Mouse (Mus musculus): Measurements from ENCODE around the gene Zfp568. TPM values are rescaled to one million over a fixed set of nuclear protein-coding genes. Genes with fewer than 3 reads are reported as not detected.

Gene Zfp568
- polyA plus RNA-seq, 2 experiments: 23.8 to 26.2 TPM

- Histone ChIP-seq H3K27ac (replicated peaks; ENCODE audit: low read depth, low read length) (no peak overlapping the region), H3K9ac (ENCODE audit: low read depth, low read length, severe bottlenecking) (no peak overlapping the region), H3K27me3 (ENCODE audit: control insufficient read depth, insufficient read depth, low read length) (no peaks in the 10 kb centered on the region), H3K4me2 (replicated peaks; ENCODE audit: low read depth, low read length, severe bottlenecking) (no peak overlapping the region), H3K9me3 (ENCODE audit: control insufficient read depth, low read length) (no peaks in the 10 kb centered on the region), H3K36me3 (ENCODE audit: control insufficient read depth, insufficient read depth, low read length) (0 out of 2 replicates have a peak, but pooled peaks cover 8% of the 10 kb centered on the region), H3K4me3 (replicated peaks; ENCODE audit: low read length) (no peak overlapping the region), H3K4me1 (ENCODE audit: control insufficient read depth, insufficient read depth, low read length) (peaks cover 4% of the 10 kb centered on the region; the same call in 1 of the 2 replicates)
- no peak for TF ChIP-seq POLR2A (IDR thresholded peaks at IDR 0.05; ENCODE audit: borderline replicate concordance, extremely low read depth, insufficient read depth, insufficient read length)
- WGBS: 38% methylated on average over 5 of the region's 5 CpGs
- DNase-seq (ENCODE audit: low spot score) (no peak), ATAC-seq (ENCODE audit: low FRiP score, low read depth) (no peak)
Observed at GRCm38 (mm10) chr7:29981455-29981854, 2.3 kb upstream of the Zfp568 start.

DNA sequence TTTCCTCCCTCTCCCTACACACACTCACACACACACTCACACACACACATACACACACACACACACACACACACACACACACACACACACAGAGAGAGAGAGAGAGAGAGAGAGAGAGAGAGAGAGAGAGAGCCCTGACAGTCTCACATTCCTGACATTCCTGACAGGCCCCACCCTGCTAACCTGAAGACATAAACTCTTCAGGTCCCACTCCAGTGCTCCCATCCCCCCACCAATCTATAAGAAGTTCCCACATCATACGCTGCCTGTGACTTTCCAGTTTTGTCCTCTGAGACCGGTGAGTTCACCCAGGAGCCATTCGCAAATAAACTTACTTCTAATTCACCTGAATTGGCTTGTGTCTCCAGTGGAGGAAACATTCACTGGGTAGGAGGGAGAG lies 1.9 kb upstream of the Zfp568 start:
- Histone ChIP-seq H3K4me3 (replicated peaks; ENCODE audit: low read length) (no peak overlapping the region), H3K4me1 (ENCODE audit: control insufficient read depth, insufficient read depth, low read length) (peaks cover 4% of the 10 kb centered on the region; the same call in 1 of the 2 replicates), H3K9ac (ENCODE audit: low read depth, low read length, severe bottlenecking) (no peak overlapping the region), H3K9me3 (ENCODE audit: control insufficient read depth, low read length) (no peaks in the 10 kb centered on the region), H3K27me3 (ENCODE audit: control insufficient read depth, insufficient read depth, low read length) (no peaks in the 10 kb centered on the region), H3K36me3 (ENCODE audit: control insufficient read depth, insufficient read depth, low read length) (peaks cover 10% of the 10 kb centered on the region; the same call in 1 of the 2 replicates), H3K27ac (replicated peaks; ENCODE audit: low read depth, low read length) (no peak overlapping the region), H3K4me2 (replicated peaks; ENCODE audit: low read depth, low read length, severe bottlenecking) (no peak overlapping the region)
- no peak for TF ChIP-seq POLR2A (IDR thresholded peaks at IDR 0.05; ENCODE audit: borderline replicate concordance, extremely low read depth, insufficient read depth, insufficient read length)
- DNase-seq (ENCODE audit: low spot score): no peak
- ATAC-seq (ENCODE audit: low FRiP score, low read depth): no peak
- 77% methylated on average over 3 of the region's 3 CpGs for WGBS

DNA sequence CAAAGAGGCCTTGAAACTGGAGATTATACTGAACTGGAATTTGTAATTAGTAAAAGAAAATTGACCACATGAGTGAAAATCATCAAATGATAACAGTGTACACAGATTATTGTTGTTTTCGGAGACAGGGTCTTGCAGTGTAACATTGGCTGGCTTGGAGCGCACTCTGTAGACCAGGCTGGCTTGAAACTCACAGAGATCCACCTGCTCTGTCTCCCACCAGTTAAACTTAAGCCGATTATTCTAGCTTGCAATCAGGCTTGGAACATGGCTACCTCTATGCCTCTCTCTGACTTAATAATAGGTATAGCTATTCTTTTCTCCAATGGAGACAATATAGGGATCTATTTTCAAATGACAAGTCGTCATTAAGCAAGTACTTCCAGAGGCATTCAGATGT lies 1.4 kb upstream of the Zfp568 start:
- H3K4me3 ChIP-seq (replicated peaks; ENCODE audit: low read length): no peak overlapping the region
- H3K27ac ChIP-seq (replicated peaks; ENCODE audit: low read depth, low read length): no peak overlapping the region
- ATAC-seq (ENCODE audit: low FRiP score, low read depth) (no peak), DNase-seq (ENCODE audit: low spot score) (no peak)
- no peaks in the 10 kb centered on the region for H3K27me3 ChIP-seq (ENCODE audit: control insufficient read depth, insufficient read depth, low read length)
- H3K4me1 ChIP-seq (ENCODE audit: control insufficient read depth, insufficient read depth, low read length): peaks cover 4% of the 10 kb centered on the region; the same call in 1 of the 2 replicates
- WGBS: 78% methylated on average over 4 of the region's 4 CpGs
- TF ChIP-seq POLR2A (IDR thresholded peaks at IDR 0.05; ENCODE audit: borderline replicate concordance, extremely low read depth, insufficient read depth, insufficient read length): no peak
- H3K9me3 ChIP-seq (ENCODE audit: control insufficient read depth, low read length): no peaks in the 10 kb centered on the region
- H3K36me3 ChIP-seq (ENCODE audit: control insufficient read depth, insufficient read depth, low read length): peaks cover 15% of the 10 kb centered on the region
- H3K4me2 ChIP-seq (replicated peaks; ENCODE audit: low read depth, low read length, severe bottlenecking): peak overlapping the region; percentile 77
- H3K9ac ChIP-seq (ENCODE audit: low read depth, low read length, severe bottlenecking): no peak overlapping the region

DNA sequence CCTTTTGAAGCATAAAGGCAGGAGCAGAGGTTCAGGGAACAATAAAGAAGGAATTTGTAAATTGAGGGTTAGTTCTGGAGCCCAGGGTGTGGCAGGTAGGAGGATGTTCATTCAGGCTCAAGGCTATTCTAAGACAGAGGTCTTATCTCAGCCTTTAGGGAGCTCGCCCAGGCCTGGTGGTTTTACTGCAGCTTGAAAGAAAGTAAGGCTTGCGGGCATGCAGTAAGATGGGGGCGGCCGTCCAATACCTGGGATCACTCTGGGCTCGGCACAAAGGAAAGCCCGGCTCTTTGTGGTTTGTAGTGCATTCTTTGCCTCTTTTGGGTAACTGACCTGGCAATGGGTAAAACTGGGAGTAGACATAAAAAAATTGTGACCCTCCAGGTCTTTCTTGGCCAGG lies 824 bp upstream of the Zfp568 start:
- no peak for ATAC-seq (ENCODE audit: low FRiP score, low read depth)
- H3K27me3 ChIP-seq (ENCODE audit: control insufficient read depth, insufficient read depth, low read length): no peaks in the 10 kb centered on the region
- no peak for TF ChIP-seq POLR2A (IDR thresholded peaks at IDR 0.05; ENCODE audit: borderline replicate concordance, extremely low read depth, insufficient read depth, insufficient read length)
- DNase-seq (ENCODE audit: low spot score): no peak
- peaks cover 4% of the 10 kb centered on the region; the same call in 1 of the 2 replicates for H3K4me1 ChIP-seq (ENCODE audit: control insufficient read depth, insufficient read depth, low read length)
- peak overlapping the region; percentile 77 for H3K4me2 ChIP-seq (replicated peaks; ENCODE audit: low read depth, low read length, severe bottlenecking)
- H3K9ac ChIP-seq (ENCODE audit: low read depth, low read length, severe bottlenecking): peak overlapping the region; percentile 82
- H3K4me3 ChIP-seq (replicated peaks; ENCODE audit: low read length): peak overlapping the region; percentile 80
- WGBS: 17% methylated on average over 6 of the region's 6 CpGs
- peaks cover 20% of the 10 kb centered on the region for H3K36me3 ChIP-seq (ENCODE audit: control insufficient read depth, insufficient read depth, low read length)
- no peaks in the 10 kb centered on the region for H3K9me3 ChIP-seq (ENCODE audit: control insufficient read depth, low read length)
- peak overlapping the region; percentile 93 for H3K27ac ChIP-seq (replicated peaks; ENCODE audit: low read depth, low read length)

DNA sequence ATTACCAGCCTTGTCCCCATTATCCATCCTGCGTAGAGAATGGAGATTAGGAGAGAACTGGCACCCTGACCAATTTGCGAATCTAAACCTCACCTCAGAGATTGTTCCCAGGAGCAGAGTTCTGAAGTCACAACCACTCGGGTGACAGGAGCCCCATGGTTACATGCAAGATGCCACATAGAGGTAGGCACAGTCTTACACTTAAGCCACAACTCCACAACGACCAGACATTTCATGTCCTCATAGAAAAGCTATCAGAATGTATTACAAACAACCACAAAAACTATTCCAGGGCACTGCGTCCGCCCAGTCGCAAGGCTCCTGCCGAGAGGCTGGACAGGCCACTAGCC lies 440 bp upstream of the Zfp568 start:
- ATAC-seq (ENCODE audit: low FRiP score, low read depth): peak; percentile 7
- Histone ChIP-seq H3K4me3 (replicated peaks; ENCODE audit: low read length) (peak overlapping the region; percentile 80), H3K4me1 (ENCODE audit: control insufficient read depth, insufficient read depth, low read length) (peaks cover 4% of the 10 kb centered on the region; the same call in 1 of the 2 replicates), H3K4me2 (replicated peaks; ENCODE audit: low read depth, low read length, severe bottlenecking) (peak overlapping the region; percentile 77), H3K27ac (replicated peaks; ENCODE audit: low read depth, low read length) (peak overlapping the region; percentile 93), H3K36me3 (ENCODE audit: control insufficient read depth, insufficient read depth, low read length) (peaks cover 24% of the 10 kb centered on the region), H3K27me3 (ENCODE audit: control insufficient read depth, insufficient read depth, low read length) (no peaks in the 10 kb centered on the region), H3K9me3 (ENCODE audit: control insufficient read depth, low read length) (no peaks in the 10 kb centered on the region), H3K9ac (ENCODE audit: low read depth, low read length, severe bottlenecking) (peak overlapping the region; percentile 82)
- no peak for TF ChIP-seq POLR2A (IDR thresholded peaks at IDR 0.05; ENCODE audit: borderline replicate concordance, extremely low read depth, insufficient read depth, insufficient read length)
- under 1% methylated on average over 8 of the region's 8 CpGs for WGBS
- no peak for DNase-seq (ENCODE audit: low spot score)

GRCm38 (mm10) chr7:29986101-29986500 lies 2.3 kb downstream of the Zfp568 start:
- Histone ChIP-seq H3K27me3 (ENCODE audit: control insufficient read depth, insufficient read depth, low read length) (no peaks in the 10 kb centered on the region), H3K9ac (ENCODE audit: low read depth, low read length, severe bottlenecking) (no peak overlapping the region), H3K4me2 (replicated peaks; ENCODE audit: low read depth, low read length, severe bottlenecking) (no peak overlapping the region), H3K36me3 (ENCODE audit: control insufficient read depth, insufficient read depth, low read length) (peaks cover 45% of the 10 kb centered on the region), H3K4me1 (ENCODE audit: control insufficient read depth, insufficient read depth, low read length) (peaks cover 4% of the 10 kb centered on the region; the same call in 1 of the 2 replicates), H3K4me3 (replicated peaks; ENCODE audit: low read length) (no peak overlapping the region), H3K27ac (replicated peaks; ENCODE audit: low read depth, low read length) (no peak overlapping the region), H3K9me3 (ENCODE audit: control insufficient read depth, low read length) (no peaks in the 10 kb centered on the region)
- ATAC-seq (ENCODE audit: low FRiP score, low read depth) (no peak), DNase-seq (ENCODE audit: low spot score) (no peak)
- no peak for TF ChIP-seq POLR2A (IDR thresholded peaks at IDR 0.05; ENCODE audit: borderline replicate concordance, extremely low read depth, insufficient read depth, insufficient read length)
- WGBS: 85% methylated on average over 8 of the region's 8 CpGs
